Mouse (Mus musculus) spleen, adult 2 months (tissue): ENCODE data around the gene Plekhj1.
A peak's percentile ranks its signal among the peaks of the same experiment; 100 is the strongest.

Experiments used
- CTCF ChIP-seq: fragments of 200-500 bp; IDR thresholded peaks from 2 replicates; pipeline ENCODE4 v1.5.1; 2011; ENCODE audit warnings: mild to moderate bottlenecking, inconsistent platforms; ENCODE audit not compliant: insufficient read depth, insufficient read length, insufficient replicate concordance; ENCODE audit errors: extremely low read depth
- POLR2A ChIP-seq: fragments of 200-500 bp; IDR thresholded peaks from 2 replicates; pipeline ENCODE4 v1.6.1; 2011; ENCODE audit warnings: low read depth, low read length, inconsistent platforms

DNA sequence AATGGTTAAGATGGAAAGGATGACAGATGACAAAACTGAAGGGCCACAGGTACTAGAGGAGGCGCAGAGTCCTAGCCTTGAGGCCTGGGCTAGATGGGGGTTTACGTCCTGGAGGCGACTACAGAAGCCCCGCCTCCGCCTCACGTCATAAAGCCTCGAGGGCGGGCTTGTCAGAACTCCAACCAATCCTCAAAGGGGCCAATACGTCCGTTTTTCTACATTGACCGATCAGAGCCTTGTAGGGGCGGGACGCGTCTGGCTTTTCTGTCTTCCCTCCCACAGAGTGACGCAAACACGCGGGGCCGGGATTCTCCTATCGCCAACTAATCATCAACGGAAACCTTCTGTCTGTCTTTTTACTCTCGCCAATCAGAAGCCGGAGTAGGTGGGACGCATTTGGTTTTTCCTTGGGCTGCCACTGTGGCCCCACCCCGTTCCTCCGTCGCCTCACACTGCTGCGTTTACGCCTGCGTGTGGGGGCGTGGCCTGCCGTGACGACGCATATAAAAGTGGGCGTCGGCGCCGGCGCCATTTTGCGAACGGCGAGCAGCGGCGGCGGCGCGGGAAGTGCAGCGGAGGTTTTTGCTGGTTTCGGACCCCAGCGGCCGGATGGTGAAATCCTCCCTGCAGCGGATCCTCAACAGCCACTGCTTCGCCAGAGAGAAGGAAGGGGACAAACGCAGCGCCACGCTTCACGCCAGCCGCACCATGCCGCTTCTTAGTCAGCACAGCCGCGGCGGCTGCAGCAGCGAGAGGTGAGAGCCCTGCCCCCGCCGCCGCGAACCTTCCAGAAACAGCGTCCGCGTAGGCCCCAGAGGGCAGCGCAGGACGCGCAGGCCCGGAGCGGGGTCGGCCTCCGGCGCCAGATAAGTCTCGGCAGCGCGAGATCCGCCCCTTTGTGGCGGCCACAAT lies 28.0 kb upstream of the Plekhj1 start, which contains the start of gene Oaz1:
- TF ChIP-seq POLR2A (peak; percentile 71), CTCF (no peak)
